Mouse (Mus musculus): ENCODE measurements around the gene Six6. TPM values are rescaled to one million over a fixed set of nuclear protein-coding genes. Genes with fewer than 3 reads are reported as not detected.
A peak's percentile ranks its signal among the peaks of the same experiment; 100 is the strongest.

Gene Six6
- 0.74 and 0.98 TPM in 2 replicates for polyA plus RNA-seq (2012; rRNA removed)

DNA sequence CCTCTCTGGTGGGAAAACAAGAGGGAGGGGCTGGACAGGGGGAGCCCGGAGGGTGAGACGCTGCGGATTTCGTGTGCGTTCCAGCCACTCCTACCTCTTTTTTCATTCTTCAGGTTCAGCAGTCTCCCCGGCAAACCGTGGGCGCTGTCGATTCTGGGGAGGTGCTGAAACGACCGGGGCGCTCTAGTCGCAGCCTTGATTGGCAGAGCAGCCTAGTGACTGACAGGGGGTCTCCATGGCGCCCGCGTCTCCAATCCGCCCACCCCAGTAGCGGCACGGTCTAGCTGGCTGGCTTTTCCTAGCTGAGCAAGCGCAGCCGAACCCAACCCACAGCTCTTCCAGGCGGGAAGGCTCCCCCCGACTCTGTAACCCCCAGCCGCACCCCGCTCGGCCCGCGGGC, at the start of gene Six6:
Gene Six6 (plus strand): TSS at position 277 of the 400 bp plus-strand sequence.
- TF ChIP-seq POLR2A (IDR thresholded peaks at IDR 0.05; ENCODE audit: borderline replicate concordance, extremely low read depth, insufficient read depth, insufficient read length, poor library complexity, severe bottlenecking) (no peak), CTCF (IDR thresholded peaks at IDR 0.05; ENCODE audit: borderline replicate concordance, extremely low read depth, insufficient read depth, insufficient read length) (no peak)
- DNase-seq (ENCODE audit: low read depth), result peak; percentile 66

DNA sequence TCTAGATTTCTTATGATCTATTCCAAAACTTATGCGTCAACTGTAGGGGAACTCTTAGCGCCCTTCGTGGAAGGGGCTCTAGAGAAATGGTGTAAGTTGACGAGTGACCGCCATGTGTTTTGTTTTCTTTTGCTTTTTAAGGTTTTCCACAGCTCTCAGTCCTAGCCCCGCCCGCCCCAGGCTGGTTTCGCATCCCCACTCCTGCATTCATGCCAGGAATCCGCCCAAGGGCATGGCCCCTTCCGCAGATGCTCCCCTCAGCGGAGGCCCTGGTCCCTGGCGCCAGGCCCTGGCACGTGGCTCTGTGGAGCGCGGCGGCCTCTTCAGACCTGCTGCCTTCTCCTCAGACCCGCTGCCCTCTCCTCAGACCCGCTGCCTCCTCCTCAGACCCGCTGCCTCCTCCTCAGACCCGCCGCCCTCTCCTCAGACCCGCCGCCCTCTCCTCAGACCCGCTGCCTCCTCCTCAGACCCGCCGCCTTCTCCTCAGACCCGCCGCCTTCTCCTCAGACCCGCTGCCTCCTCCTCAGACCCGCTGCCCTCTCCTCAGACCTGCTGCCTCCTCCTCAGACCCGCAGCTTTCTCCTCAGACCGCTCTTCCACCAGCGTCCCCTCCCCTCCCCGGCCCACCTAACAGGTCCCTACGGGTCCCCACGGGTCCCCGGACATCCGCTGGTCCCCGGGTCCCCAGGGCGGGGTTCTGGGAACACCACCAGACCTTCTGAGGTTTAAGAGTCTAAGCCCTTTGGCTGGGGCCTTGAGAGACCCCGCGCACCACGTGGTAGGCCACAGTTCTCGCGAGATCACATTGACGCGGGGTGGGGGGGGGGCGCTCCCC, 22.3 kb upstream of the Six6 start:
- TF ChIP-seq POLR2A (IDR thresholded peaks at IDR 0.05; ENCODE audit: borderline replicate concordance, extremely low read depth, insufficient read depth, insufficient read length, poor library complexity, severe bottlenecking) (no peak), CTCF (IDR thresholded peaks at IDR 0.05; ENCODE audit: borderline replicate concordance, extremely low read depth, insufficient read depth, insufficient read length) (no peak)
- DNase-seq (ENCODE audit: low read depth), result peak; percentile 58

DNA sequence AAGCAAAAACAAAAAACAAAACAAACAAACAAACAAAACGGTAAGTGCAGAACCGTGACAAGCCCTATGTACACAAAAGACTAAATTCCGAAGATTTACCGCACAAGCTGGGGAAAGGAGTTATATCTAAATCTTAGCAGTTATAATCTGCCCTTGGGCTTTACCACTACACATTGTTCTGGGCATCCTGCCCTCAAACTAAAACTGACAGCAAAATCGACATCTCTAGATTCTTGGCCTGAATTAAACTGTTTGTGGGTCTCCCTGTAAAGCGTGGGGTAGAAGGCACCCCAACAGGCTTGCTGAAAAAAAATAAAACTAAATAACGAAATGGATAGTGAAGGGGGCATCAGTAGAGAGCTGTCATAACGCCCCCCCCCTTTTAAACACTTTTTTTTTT, 2.9 kb upstream of the Six6 start:
- TF ChIP-seq CTCF (IDR thresholded peaks at IDR 0.05; ENCODE audit: borderline replicate concordance, extremely low read depth, insufficient read depth, insufficient read length) (no peak), POLR2A (IDR thresholded peaks at IDR 0.05; ENCODE audit: borderline replicate concordance, extremely low read depth, insufficient read depth, insufficient read length, poor library complexity, severe bottlenecking) (no peak)
- DNase-seq (ENCODE audit: low read depth), result peak; percentile 35

DNA sequence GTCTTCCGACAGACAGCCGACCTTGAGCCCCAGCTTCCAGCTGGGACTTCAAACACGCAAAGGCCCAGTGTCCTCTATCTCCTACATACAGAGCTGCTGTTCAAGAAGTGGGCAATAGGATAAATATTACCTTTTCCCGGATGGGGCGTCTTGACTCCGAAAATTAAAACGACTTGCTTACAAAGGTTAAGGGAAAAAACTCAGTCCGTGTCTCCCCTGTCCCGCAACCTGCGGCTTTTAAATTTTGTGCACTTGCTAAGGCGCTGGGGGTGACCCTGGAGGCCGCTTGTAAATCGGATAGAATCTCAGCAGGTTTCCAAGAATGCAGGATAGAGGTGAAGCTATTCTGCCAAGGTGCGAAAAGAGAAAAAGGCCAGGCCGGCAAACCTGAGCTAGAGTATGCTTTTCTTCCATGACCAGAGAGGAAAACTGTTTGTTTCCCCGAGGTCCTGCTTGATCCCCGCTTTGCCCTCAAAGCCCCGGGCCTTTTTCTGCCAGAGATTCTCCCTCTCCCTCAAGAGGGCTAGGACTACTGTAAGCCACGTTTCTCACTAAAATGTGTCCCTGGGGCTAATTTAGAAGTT, 2.1 kb upstream of the Six6 start:
- TF ChIP-seq CTCF (IDR thresholded peaks at IDR 0.05; ENCODE audit: borderline replicate concordance, extremely low read depth, insufficient read depth, insufficient read length) (no peak), POLR2A (IDR thresholded peaks at IDR 0.05; ENCODE audit: borderline replicate concordance, extremely low read depth, insufficient read depth, insufficient read length, poor library complexity, severe bottlenecking) (no peak)
- peak; percentile 41 for DNase-seq (ENCODE audit: low read depth)

DNA sequence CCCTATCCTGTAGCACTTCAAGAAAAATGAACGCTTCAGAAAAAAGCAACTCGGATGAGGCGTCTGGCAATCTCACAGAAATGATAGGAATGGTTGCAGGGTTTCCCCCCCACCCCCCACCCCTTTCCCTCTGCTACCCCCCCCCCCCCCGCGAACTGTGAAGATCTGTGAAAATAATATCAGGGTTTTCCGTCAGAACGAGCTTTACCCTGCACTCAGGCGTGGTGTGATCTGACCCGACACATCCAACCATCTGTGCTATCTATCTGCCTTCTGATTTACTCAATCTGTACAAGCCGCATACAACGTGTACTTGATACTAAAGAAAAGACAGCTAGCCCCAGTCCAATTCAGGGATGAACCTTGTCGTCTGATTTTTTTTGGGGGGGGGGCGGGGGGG, 1.5 kb upstream of the Six6 start:
- TF ChIP-seq POLR2A (IDR thresholded peaks at IDR 0.05; ENCODE audit: borderline replicate concordance, extremely low read depth, insufficient read depth, insufficient read length, poor library complexity, severe bottlenecking), result no peak
- TF ChIP-seq CTCF (IDR thresholded peaks at IDR 0.05; ENCODE audit: borderline replicate concordance, extremely low read depth, insufficient read depth, insufficient read length), result no peak
- DNase-seq (ENCODE audit: low read depth), result peak; percentile 34

DNA sequence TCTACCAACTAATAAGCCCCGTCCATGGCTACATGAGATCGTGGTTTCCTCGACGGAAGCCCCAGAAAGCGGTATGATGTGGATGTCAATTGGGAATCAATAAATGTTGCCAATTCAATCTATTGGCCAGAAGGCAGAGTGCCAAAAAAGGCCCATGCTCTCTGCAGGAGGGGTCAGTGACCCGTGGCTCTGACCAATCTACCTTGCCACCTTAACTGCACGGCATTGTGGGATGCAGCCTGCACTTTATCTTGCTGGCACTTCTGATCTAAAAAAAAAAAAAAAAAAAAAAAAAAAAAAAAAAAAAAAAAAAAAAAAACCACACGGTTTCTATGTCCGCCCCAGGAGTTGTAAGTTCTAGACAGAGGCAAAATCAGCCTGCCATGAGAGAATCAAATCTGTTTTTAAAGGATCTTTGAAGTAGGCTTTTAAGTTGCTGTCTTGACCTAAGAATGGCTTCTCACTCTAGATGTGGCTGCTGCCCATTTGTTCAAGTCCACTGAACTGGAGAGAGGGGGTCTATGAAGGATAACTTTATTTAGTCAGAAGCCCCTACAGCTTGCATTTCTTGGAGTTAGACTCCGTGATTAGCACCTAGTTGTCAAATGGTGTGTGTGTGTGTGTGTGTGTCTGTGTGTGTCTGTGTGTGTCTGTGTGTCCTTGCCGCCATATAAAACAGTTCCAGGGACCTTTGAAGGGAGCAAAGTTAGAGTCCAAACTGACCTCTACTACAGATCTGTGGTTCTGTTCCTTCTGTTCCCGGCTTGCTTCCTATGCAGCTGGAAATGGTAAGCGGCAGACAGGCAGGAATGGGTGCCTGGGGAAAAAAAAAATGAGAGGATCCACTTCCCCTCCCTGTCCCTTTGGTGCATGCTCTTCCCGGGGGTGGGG, 847 bp upstream of the Six6 start:
- TF ChIP-seq POLR2A (IDR thresholded peaks at IDR 0.05; ENCODE audit: borderline replicate concordance, extremely low read depth, insufficient read depth, insufficient read length, poor library complexity, severe bottlenecking) (no peak), CTCF (IDR thresholded peaks at IDR 0.05; ENCODE audit: borderline replicate concordance, extremely low read depth, insufficient read depth, insufficient read length) (no peak)

DNA sequence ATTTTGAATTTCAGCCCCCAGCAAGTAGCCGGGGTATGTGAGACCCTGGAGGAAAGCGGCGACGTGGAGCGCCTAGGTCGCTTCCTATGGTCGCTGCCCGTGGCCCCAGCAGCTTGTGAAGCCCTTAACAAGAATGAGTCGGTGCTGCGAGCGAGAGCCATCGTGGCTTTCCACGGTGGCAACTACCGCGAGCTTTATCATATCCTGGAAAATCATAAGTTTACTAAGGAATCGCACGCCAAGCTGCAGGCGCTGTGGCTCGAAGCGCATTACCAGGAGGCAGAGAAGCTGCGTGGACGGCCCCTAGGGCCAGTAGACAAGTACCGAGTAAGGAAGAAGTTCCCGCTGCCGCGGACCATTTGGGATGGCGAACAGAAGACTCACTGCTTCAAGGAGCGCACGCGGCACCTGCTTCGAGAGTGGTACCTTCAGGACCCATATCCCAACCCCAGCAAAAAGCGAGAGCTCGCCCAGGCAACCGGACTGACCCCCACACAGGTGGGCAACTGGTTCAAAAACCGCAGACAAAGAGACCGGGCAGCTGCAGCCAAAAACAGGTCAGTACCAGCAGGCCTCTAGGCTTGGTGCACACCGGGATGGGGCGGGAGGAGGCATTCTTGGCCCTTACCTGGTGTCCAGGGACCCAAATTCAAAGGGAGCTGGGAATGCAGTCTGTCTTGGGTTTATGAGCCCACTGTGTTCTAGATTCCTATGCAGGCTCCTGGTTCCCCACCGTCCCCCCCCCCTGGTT, 554 bp downstream of the Six6 start, which contains the start of gene 4930447C04Rik:
Gene 4930447C04Rik (minus strand): TSS at position 704 of the 751 bp plus-strand sequence.
- no peak for TF ChIP-seq CTCF (IDR thresholded peaks at IDR 0.05; ENCODE audit: borderline replicate concordance, extremely low read depth, insufficient read depth, insufficient read length)
- no peak for TF ChIP-seq POLR2A (IDR thresholded peaks at IDR 0.05; ENCODE audit: borderline replicate concordance, extremely low read depth, insufficient read depth, insufficient read length, poor library complexity, severe bottlenecking)
- peak; percentile 42 for DNase-seq (ENCODE audit: low read depth)

More for the DNA sequence above, 847 bp upstream of the Six6 start:
- DNase-seq (ENCODE audit: low read depth), result peak; percentile 30

DNA sequence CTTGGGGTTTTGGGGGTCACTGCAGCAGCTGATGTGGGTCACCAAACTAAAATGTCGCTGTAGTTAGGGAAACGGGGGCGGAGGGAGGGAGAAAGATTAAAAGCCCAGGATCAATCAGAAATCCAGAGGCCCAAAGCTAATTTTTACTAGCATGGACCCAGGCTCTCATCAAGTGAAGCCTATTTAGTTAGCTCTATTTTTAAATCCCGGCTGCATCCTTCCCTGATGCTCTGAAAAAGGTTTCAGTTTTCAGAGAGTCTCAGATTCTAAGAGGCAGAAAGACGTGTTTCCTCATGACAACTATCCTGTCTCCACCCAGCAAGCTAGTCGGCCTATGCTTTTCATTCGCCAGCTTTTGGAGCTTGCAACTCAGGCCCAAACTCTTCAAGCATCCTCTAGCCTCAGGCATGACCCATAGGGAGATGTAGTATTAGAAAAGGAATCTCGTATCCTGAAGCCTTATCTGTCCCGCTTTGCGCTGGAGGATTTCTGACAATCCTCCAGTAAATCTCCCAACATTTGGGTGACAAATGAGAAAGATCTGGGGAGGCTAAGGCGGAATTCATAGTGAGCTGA, 1.2 kb downstream of the Six6 start:
- no peak for TF ChIP-seq CTCF (IDR thresholded peaks at IDR 0.05; ENCODE audit: borderline replicate concordance, extremely low read depth, insufficient read depth, insufficient read length)
- no peak for TF ChIP-seq POLR2A (IDR thresholded peaks at IDR 0.05; ENCODE audit: borderline replicate concordance, extremely low read depth, insufficient read depth, insufficient read length, poor library complexity, severe bottlenecking)
- DNase-seq (ENCODE audit: low read depth), result peak; percentile 42

DNA sequence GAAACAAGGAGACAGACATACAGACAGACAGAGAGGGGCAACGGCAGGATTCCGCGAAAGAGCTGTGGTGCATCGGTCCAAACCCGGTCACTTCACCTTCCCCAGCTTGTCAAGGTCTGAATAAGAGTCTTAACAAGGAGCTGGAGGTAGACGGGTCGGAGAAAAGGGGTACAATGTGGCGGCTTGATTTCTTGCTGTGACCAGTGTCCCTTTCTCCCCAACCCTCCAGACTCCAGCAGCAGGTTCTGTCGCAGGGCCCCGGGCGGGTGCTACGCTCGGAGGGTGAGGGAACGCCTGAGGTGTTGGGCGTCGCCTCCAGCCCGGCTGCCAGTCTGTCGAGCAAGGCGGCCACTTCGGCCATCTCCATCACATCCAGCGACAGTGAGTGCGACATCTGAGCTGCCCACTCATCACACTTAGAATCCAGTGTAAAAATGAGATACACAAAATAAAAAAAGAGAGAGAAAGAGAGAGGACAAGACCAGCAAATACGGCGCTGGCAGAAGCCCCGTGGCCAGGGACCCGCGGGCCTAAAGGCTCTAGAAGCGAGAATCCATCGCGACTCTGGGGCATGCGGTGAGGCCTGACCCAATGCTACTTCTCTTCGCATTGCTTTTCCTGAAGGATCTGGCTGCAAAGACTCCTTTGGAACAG, 1.8 kb downstream of the Six6 start:
- DNase-seq (ENCODE audit: low read depth), result peak; percentile 44
- TF ChIP-seq CTCF (IDR thresholded peaks at IDR 0.05; ENCODE audit: borderline replicate concordance, extremely low read depth, insufficient read depth, insufficient read length), result no peak
- TF ChIP-seq POLR2A (IDR thresholded peaks at IDR 0.05; ENCODE audit: borderline replicate concordance, extremely low read depth, insufficient read depth, insufficient read length, poor library complexity, severe bottlenecking), result no peak

DNA sequence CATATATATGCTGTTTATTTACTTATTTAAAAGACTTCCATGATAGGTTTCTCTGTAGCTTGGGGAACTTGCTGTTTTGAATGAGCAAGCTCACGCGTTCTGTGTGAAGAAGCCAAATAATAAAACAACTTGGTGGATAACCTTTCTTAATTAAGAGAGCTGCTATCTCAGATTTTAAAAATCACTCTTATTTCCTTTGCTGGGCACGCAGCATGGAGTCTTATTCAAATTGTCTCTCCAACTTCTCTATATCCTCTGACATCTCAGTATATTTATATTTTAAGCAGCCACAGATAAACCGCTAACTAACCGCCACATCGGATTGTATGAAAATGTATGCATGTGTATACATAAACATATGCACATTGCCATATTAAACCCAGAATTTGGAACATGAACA, 2.5 kb downstream of the Six6 start:
- no peak for DNase-seq (ENCODE audit: low read depth)
- TF ChIP-seq CTCF (IDR thresholded peaks at IDR 0.05; ENCODE audit: borderline replicate concordance, extremely low read depth, insufficient read depth, insufficient read length) (no peak), POLR2A (IDR thresholded peaks at IDR 0.05; ENCODE audit: borderline replicate concordance, extremely low read depth, insufficient read depth, insufficient read length, poor library complexity, severe bottlenecking) (no peak)
